ENCODE assay signal across 8 mouse cellular contexts in genomic region chr17:63803599-63803998, GRCm38 (mm10). TPM values are rescaled to one million over a fixed set of nuclear protein-coding genes. Genes with fewer than 3 reads are reported as not detected.
DNase-seq lines count a peak whose midpoint lies in the region; ATAC-seq and TF ChIP-seq lines count a peak whose summit lies in the region.

No protein-coding gene starts in this region.

- H3K79me2 ChIP-seq in heart, adult 2 months (replicated peaks; ENCODE audit: control insufficient read depth, insufficient read depth, low read length), result no peaks in the 10 kb centered on the region

- WGBS in heart, adult 2 months, result 24% methylated on average over 11 of the region's 11 CpGs
- WGBS in heart, embryonic 11.5 days (ENCODE audit: insufficient replicate concordance), result 25% methylated on average over 11 of the region's 11 CpGs

- H3K9ac ChIP-seq in heart, adult 2 months (ENCODE audit: low read depth, low read length), result no peak overlapping the region
- no peak overlapping the region for H3K9ac ChIP-seq in heart, embryonic 11.5 days (ENCODE audit: low read depth, low read length)

- peak; percentile 92 for TF ChIP-seq CTCF in heart, adult 2 months (IDR thresholded peaks at IDR 0.05)

- peak; percentile 54 to 81 for DNase-seq in heart, adult 2 months
- DNase-seq in adrenal gland, adult 8-10 months, result peak; percentile 38
- DNase-seq in embryo, embryonic 11.5 days (ENCODE audit: low read depth, low spot score), result peak; percentile 47
- DNase-seq in left cerebral cortex, postnatal 36 days (ENCODE audit: low spot score in 2 of 2), result peak; percentile 62 to 67
- DNase-seq in ovary, postnatal 14 days (ENCODE audit: low spot score), result peak; percentile 62
- DNase-seq in thymus, postnatal 25 days, result peak; percentile 27

- TF ChIP-seq EP300 in heart, adult 2 months (IDR thresholded peaks at IDR 0.05; ENCODE audit: insufficient read depth, low read depth, low read length), result 0 out of 2 replicates have a peak, but pooled peaks have one; percentile 12

- no peak overlapping the region for H3K4me2 ChIP-seq in heart, embryonic 11.5 days

- no peaks in the 10 kb centered on the region for H3K4me1 ChIP-seq in heart, adult 2 months (ENCODE audit: control insufficient read depth, insufficient read depth, low read length)
- H3K4me1 ChIP-seq in heart, embryonic 11.5 days (ENCODE audit: control insufficient read depth, insufficient read depth, low read length), result no peaks in the 10 kb centered on the region

- intact Hi-C loops in heart, adult 2 months (cut with DNase I), result loop anchor here (10.0 kb wide), 1 partner anchor 131 kb away; no protein-coding TSS in a partner anchor
- intact Hi-C loops in left cerebral cortex, postnatal 36 days (cut with DNase I), result no loop called here

- TF ChIP-seq POLR2A in heart, adult 2 months (IDR thresholded peaks at IDR 0.05; ENCODE audit: insufficient read depth, low read depth, low read length), result no peak

- H3K4me3 ChIP-seq in heart, adult 2 months, result no peak overlapping the region
- H3K4me3 ChIP-seq in heart, embryonic 11.5 days (ENCODE audit: low read depth, low read length), result no peak overlapping the region

- H3K36me3 ChIP-seq in heart, adult 2 months (ENCODE audit: control insufficient read depth, insufficient read depth, low read length), result no peaks in the 10 kb centered on the region
- H3K36me3 ChIP-seq in heart, embryonic 11.5 days (ENCODE audit: control insufficient read depth, insufficient read depth, low read length), result no peaks in the 10 kb centered on the region

- H3K27me3 ChIP-seq in heart, adult 2 months (ENCODE audit: control insufficient read depth, insufficient read depth, low read length), result no peaks in the 10 kb centered on the region
- no peaks in the 10 kb centered on the region for H3K27me3 ChIP-seq in heart, embryonic 11.5 days (ENCODE audit: control insufficient read depth, insufficient read depth, low read length)

- no peak overlapping the region for H3K27ac ChIP-seq in heart, adult 2 months
- H3K27ac ChIP-seq in heart, embryonic 11.5 days (ENCODE audit: low read depth, low read length), result no peak overlapping the region

- no peak for ATAC-seq in heart, embryonic 11.5 days (replicated peaks; ENCODE audit: insufficient number of reproducible peaks, low FRiP score, low TSS enrichment)
- ATAC-seq in hematopoietic stem cell, adult 5-6 weeks (replicated peaks in 1 of 2; ENCODE audit: insufficient read depth in 1 of 2, low FRiP score in 2 of 2, low TSS enrichment in 1 of 2, low read depth in 1 of 2, poor library complexity in 2 of 2, severe bottlenecking in 2 of 2), result peak; percentile 63 to 77

- no peaks in the 10 kb centered on the region for H3K9me3 ChIP-seq in heart, embryonic 11.5 days (replicated peaks; ENCODE audit: control insufficient read depth, low read length)

RNA-seq across cellular contexts. Expression of gene Fer, which starts 59.3 kb away (rescaled TPM):
- total RNA-seq in heart, adult 2 months (2021), result 10 to 100 TPM; 19.4 to 19.8 TPM
- 3.9 and 7.9 TPM in 2 replicates for polyA plus RNA-seq in heart, adult 2 months (2012; rRNA removed)
- 26.6 and 29.4 TPM in 2 replicates for polyA plus RNA-seq in heart, embryonic 11.5 days (2014; fragmentation: Nextera tagmentation; extraction: Ambion mirVana)
- 10 to 100 TPM; 19.0 to 25.4 (median 21.1) TPM for total RNA-seq in adrenal gland, adult 8-10 months (2022)
- total RNA-seq in hematopoietic stem cell, adult 5-6 weeks (2017), result 19.9 and 20.0 TPM in 2 replicates
- total RNA-seq in left cerebral cortex, postnatal 36 days (2021), result 10 to 100 TPM; 28.5 to 30.6 TPM

RNA-seq across cellular contexts. Expression of gene A930002H24Rik, which starts 60.0 kb away (rescaled TPM):
- not detected for total RNA-seq in heart, adult 2 months (2021)
- 0.98 TPM in 1 of 2 replicates, not detected in the other for polyA plus RNA-seq in heart, adult 2 months (2012; rRNA removed)
- 2.9 and 4.3 TPM in 2 replicates for polyA plus RNA-seq in heart, embryonic 11.5 days (2014; fragmentation: Nextera tagmentation; extraction: Ambion mirVana)
- total RNA-seq in adrenal gland, adult 8-10 months (2022), result 1 to 10 TPM in 1 of 4 experiments, not detected in 3; 2.4 TPM
- total RNA-seq in hematopoietic stem cell, adult 5-6 weeks (2017), result not detected in 2 replicates
- under 1 TPM in 1 of 2 experiments, not detected in 1; 0.74 TPM for total RNA-seq in left cerebral cortex, postnatal 36 days (2021)
